In genomic region chr16:93807961-93808554, GRCm38 (mm10) we compare ENCODE assay signal across 8 mouse cellular contexts. TPM values are rescaled to one million over a fixed set of nuclear protein-coding genes. Genes with fewer than 3 reads are reported as not detected.
A peak's percentile ranks its signal among the peaks of the same experiment; 100 is the strongest.
DNase-seq lines count a peak whose midpoint lies in the region; ATAC-seq lines count a peak whose summit lies in the region.

No protein-coding gene starts in this region.

- H3K4me1 ChIP-seq in forebrain, embryonic 12.5 days: peaks cover 5% of the 10 kb centered on the region; the same call in 1 of the 2 replicates
- H3K4me1 ChIP-seq in forebrain, embryonic 15.5 days: no peaks in the 10 kb centered on the region

- no peak overlapping the region for H3K9ac ChIP-seq in forebrain, embryonic 12.5 days
- no peak overlapping the region for H3K9ac ChIP-seq in forebrain, embryonic 15.5 days (replicated peaks)

- 53% methylated on average over 8 of the region's 8 CpGs for WGBS in forebrain, embryonic 12.5 days
- 57% methylated on average over 8 of the region's 8 CpGs for whole genome bisulfite sequencing in forebrain, embryonic 15.5 days

- H3K36me3 ChIP-seq in forebrain, embryonic 12.5 days (replicated peaks): peaks cover 19% of the 10 kb centered on the region
- peaks cover 52% of the 10 kb centered on the region for H3K36me3 ChIP-seq in forebrain, embryonic 15.5 days

- ATAC-seq in forebrain, embryonic 12.5 days (ENCODE audit: low FRiP score): no peak
- ATAC-seq in forebrain, embryonic 15.5 days (replicated peaks): no peak
- ATAC-seq in monocyte, adult 5-6 weeks (replicated peaks; ENCODE audit: insufficient number of reproducible peaks, low FRiP score, low TSS enrichment, poor library complexity, severe bottlenecking): no peak
- no peak for ATAC-seq in megakaryocyte progenitor cell, adult 5-6 weeks (replicated peaks; ENCODE audit: poor library complexity)

- peak overlapping the region; percentile 31; the same call in 1 of the 2 replicates for H3K27ac ChIP-seq in forebrain, embryonic 12.5 days
- no peak overlapping the region for H3K27ac ChIP-seq in forebrain, embryonic 15.5 days (replicated peaks)

- peaks cover 6% of the 10 kb centered on the region for H3K9me3 ChIP-seq in forebrain, embryonic 12.5 days
- no peaks in the 10 kb centered on the region for H3K9me3 ChIP-seq in forebrain, embryonic 15.5 days

- DNase-seq in ZHBTc4 (ENCODE audit: low read depth, low spot score): peak; percentile 91
- peak; percentile 98 for DNase-seq in heart, adult 11 months
- peak; percentile 62 for DNase-seq in kidney, adult 11 months
- peak; percentile 85 for DNase-seq in lung, postnatal 10 days

- no peaks in the 10 kb centered on the region for H3K27me3 ChIP-seq in forebrain, embryonic 12.5 days
- H3K27me3 ChIP-seq in forebrain, embryonic 15.5 days: no peaks in the 10 kb centered on the region

- H3K4me3 ChIP-seq in forebrain, embryonic 12.5 days (replicated peaks): no peak overlapping the region
- H3K4me3 ChIP-seq in forebrain, embryonic 15.5 days: no peak overlapping the region

- H3K4me2 ChIP-seq in forebrain, embryonic 12.5 days: no peak overlapping the region
- no peak overlapping the region for H3K4me2 ChIP-seq in forebrain, embryonic 15.5 days (replicated peaks)

RNA-seq across cellular contexts. Expression of gene Morc3, which starts 23.9 kb away (rescaled TPM):
- 33.6 and 34.6 TPM in 2 replicates for polyA plus RNA-seq in forebrain, embryonic 12.5 days (2016; fragmentation: Nextera tagmentation; extraction: Ambion mirVana)
- polyA plus RNA-seq in forebrain, embryonic 15.5 days (2015; fragmentation: Nextera tagmentation; extraction: Ambion mirVana): 36.3 and 41.5 TPM in 2 replicates
- total RNA-seq in monocyte, adult 5-6 weeks (2017): 205 to 285 TPM (median 241 TPM) in 3 replicates
- 115 and 119 TPM in 2 replicates for total RNA-seq in megakaryocyte progenitor cell, adult 5-6 weeks (2015)
- total RNA-seq in megakaryocyte progenitor cell, adult 5-6 weeks (2017): 132 and 185 TPM in 2 replicates
